Comparison of ENCODE assay signal across 26 mouse cellular contexts in genomic region chr14:82998135-82998534, GRCm38 (mm10).
DNase-seq lines count a peak whose midpoint lies in the region; ATAC-seq lines count a peak whose summit lies in the region.
"Had no signal": no experiment of that assay in that cellular context is flagged by ENCODE, and none has a peak within 500 bp of the region (broad histone marks: within the 10 kb centered on the region; RNA-seq: fewer than 3 reads in every experiment).

No protein-coding gene starts in this region.

- no peak overlapping the region for H3K27ac ChIP-seq in forebrain, embryonic 14.5 days (ENCODE audit: low read depth, low read length)
- H3K27ac ChIP-seq in forebrain, embryonic 16.5 days (ENCODE audit: low read length), result no peak overlapping the region; the same call in 1 of the 2 replicates
- no peak overlapping the region for H3K27ac ChIP-seq in midbrain, embryonic 15.5 days
- H3K27ac ChIP-seq: embryonic facial prominence, embryonic 12.5 days; embryonic facial prominence, embryonic 15.5 days; heart, adult 2 months; heart, embryonic 10.5 days; heart, embryonic 13.5 days; hindbrain, embryonic 14.5 days; hindbrain, postnatal 0 days had no signal

- DNase-seq in forebrain, embryonic 14.5 days (ENCODE audit: low spot score), result peak; percentile 10
- DNase-seq in retina, postnatal 1 day, result peak; percentile 0
- no peak for DNase-seq in retina, embryonic 14.5 days (ENCODE audit: low spot score)
- DNase-seq in ovary, postnatal 36 days (ENCODE audit: low spot score), result no peak
- DNase-seq: adrenal gland, adult 8-10 months; adrenal gland, postnatal 25 days; cerebellum, adult 18-20 months; cerebellum, adult 9-10 months; cerebellum, postnatal 14 days; gastrocnemius, postnatal 25 days; heart, adult 2 months; heart, postnatal 14 days; heart, postnatal 4 days had no signal

- H3K4me1 ChIP-seq in forebrain, embryonic 14.5 days (ENCODE audit: control insufficient read depth, insufficient read depth, low read length), result no peaks in the 10 kb centered on the region
- H3K4me1 ChIP-seq in forebrain, embryonic 16.5 days (replicated peaks; ENCODE audit: control insufficient read depth, insufficient read depth, low read length), result no peaks in the 10 kb centered on the region
- no peaks in the 10 kb centered on the region for H3K4me1 ChIP-seq in midbrain, embryonic 15.5 days
- H3K4me1 ChIP-seq: embryonic facial prominence, embryonic 12.5 days; embryonic facial prominence, embryonic 15.5 days; heart, embryonic 10.5 days; heart, embryonic 13.5 days had no signal

- no peak overlapping the region for H3K4me2 ChIP-seq in forebrain, embryonic 14.5 days (ENCODE audit: low read length)
- no peak overlapping the region for H3K4me2 ChIP-seq in forebrain, embryonic 16.5 days (ENCODE audit: low read length)
- H3K4me2 ChIP-seq in midbrain, embryonic 15.5 days, result no peak overlapping the region
- H3K4me2 ChIP-seq: embryonic facial prominence, embryonic 12.5 days; embryonic facial prominence, embryonic 15.5 days; heart, embryonic 13.5 days; hindbrain, embryonic 14.5 days had no signal

- no peak overlapping the region for H3K4me3 ChIP-seq in forebrain, embryonic 14.5 days (ENCODE audit: low read depth, low read length)
- no peak overlapping the region for H3K4me3 ChIP-seq in forebrain, embryonic 16.5 days (replicated peaks; ENCODE audit: low read length)
- H3K4me3 ChIP-seq in midbrain, embryonic 15.5 days, result no peak overlapping the region
- H3K4me3 ChIP-seq: embryonic facial prominence, embryonic 12.5 days; embryonic facial prominence, embryonic 15.5 days; heart, adult 2 months; heart, embryonic 10.5 days; heart, embryonic 13.5 days had no signal

- H3K27me3 ChIP-seq in forebrain, embryonic 14.5 days (replicated peaks; ENCODE audit: control insufficient read depth, insufficient read depth, low read length), result no peaks in the 10 kb centered on the region
- H3K27me3 ChIP-seq in forebrain, embryonic 16.5 days (replicated peaks; ENCODE audit: control insufficient read depth, insufficient read depth, low read length), result no peaks in the 10 kb centered on the region
- H3K27me3 ChIP-seq in midbrain, embryonic 15.5 days (replicated peaks), result no peaks in the 10 kb centered on the region
- H3K27me3 ChIP-seq: embryonic facial prominence, embryonic 12.5 days; embryonic facial prominence, embryonic 15.5 days; heart, embryonic 13.5 days had no signal

- no peaks in the 10 kb centered on the region for H3K9me3 ChIP-seq in forebrain, embryonic 14.5 days (replicated peaks; ENCODE audit: control insufficient read depth, low read length)
- H3K9me3 ChIP-seq in forebrain, embryonic 16.5 days (ENCODE audit: control insufficient read depth, low read length), result no peaks in the 10 kb centered on the region
- H3K9me3 ChIP-seq in midbrain, embryonic 15.5 days, result no peaks in the 10 kb centered on the region
- H3K9me3 ChIP-seq: embryonic facial prominence, embryonic 12.5 days; embryonic facial prominence, embryonic 15.5 days; heart, embryonic 10.5 days; heart, embryonic 13.5 days had no signal

- no peaks in the 10 kb centered on the region for H3K36me3 ChIP-seq in forebrain, embryonic 14.5 days (ENCODE audit: control insufficient read depth, insufficient read depth, low read length)
- no peaks in the 10 kb centered on the region for H3K36me3 ChIP-seq in forebrain, embryonic 16.5 days (ENCODE audit: control insufficient read depth, insufficient read depth)
- H3K36me3 ChIP-seq in midbrain, embryonic 15.5 days (replicated peaks), result no peaks in the 10 kb centered on the region
- H3K36me3 ChIP-seq: embryonic facial prominence, embryonic 12.5 days; embryonic facial prominence, embryonic 15.5 days; heart, embryonic 10.5 days; heart, embryonic 13.5 days had no signal

- ATAC-seq in forebrain, embryonic 14.5 days, result no peak
- no peak for ATAC-seq in forebrain, embryonic 16.5 days
- ATAC-seq in common myeloid progenitor, adult 5-6 weeks (replicated peaks; ENCODE audit: low read depth, poor library complexity, severe bottlenecking), result peak; percentile 73; the same call in 1 of the 2 replicates
- ATAC-seq in megakaryocyte progenitor cell, adult 5-6 weeks (replicated peaks; ENCODE audit: poor library complexity), result peak; percentile 78
- no peak for ATAC-seq in midbrain, embryonic 15.5 days (replicated peaks)
- ATAC-seq: activated CD4-positive, CD25-positive, alpha-beta regulatory T cell, adult 4 months; CD4-positive, CD25-positive, alpha-beta regulatory T cell, adult 4 months; hindbrain, postnatal 0 days; inflammation-experienced regulatory T-cells, adult 6 months had no signal

- 58% methylated on average over 1 of the region's 1 CpGs for WGBS in forebrain, embryonic 14.5 days
- WGBS in forebrain, embryonic 16.5 days, result 47% methylated on average over 1 of the region's 1 CpGs
- WGBS in midbrain, embryonic 15.5 days, result 66% methylated on average over 1 of the region's 1 CpGs

- H3K9ac ChIP-seq in forebrain, embryonic 14.5 days (ENCODE audit: low read length), result no peak overlapping the region
- H3K9ac ChIP-seq in forebrain, embryonic 16.5 days (replicated peaks; ENCODE audit: low read depth, low read length), result no peak overlapping the region
- no peak overlapping the region for H3K9ac ChIP-seq in midbrain, embryonic 15.5 days
- H3K9ac ChIP-seq: embryonic facial prominence, embryonic 12.5 days; embryonic facial prominence, embryonic 15.5 days; heart, embryonic 13.5 days; hindbrain, embryonic 14.5 days had no signal

Comparison
In these comparisons a context has a peak if more than half of its experiments do, and no peak if none do; other contexts are left out.
1. DNase-seq: peak in forebrain, embryonic 14.5 days (single experiment) and retina, postnatal 1 day (single experiment); none in retina, embryonic 14.5 days (single experiment) and ovary, postnatal 36 days (single experiment).
2. ATAC-seq: peak in common myeloid progenitor, adult 5-6 weeks (single experiment) and megakaryocyte progenitor cell, adult 5-6 weeks (single experiment); none in forebrain, embryonic 14.5 days (single experiment), forebrain, embryonic 16.5 days (single experiment) and midbrain, embryonic 15.5 days (single experiment).